Mouse (Mus musculus): ENCODE measurements around the gene Prn.

GRCm38 (mm10) chr2:131864262-131864796 lies 45.4 kb upstream of the Prn start:
- TF ChIP-seq FLI1 (IDR thresholded peaks at IDR 0.05; ENCODE audit: low read length) = no peak
- no peak for TF ChIP-seq GATA1 (IDR thresholded peaks at IDR 0.05; ENCODE audit: borderline replicate concordance, low read length)
